Mouse (Mus musculus) adrenal gland, adult 10 weeks (tissue): ENCODE data around the gene Nnmt. TPM values are rescaled to one million over a fixed set of nuclear protein-coding genes. Genes with fewer than 3 reads are reported as not detected.

ENCODE experiments used
- polyA plus RNA-seq: library from polyadenylated mRNA; stranded (reverse); fragments of 350-450 nt; fragmentation: Illumina TruSeq; extraction: RNeasy Lipid Tissue Mini Kit (QIAGEN cat#74804); gene quantifications from one replicate; pipeline ENCODE4 v1.2.3, GENCODE M21; 2014; ENCODE audit warnings: low read depth, low replicate concordance

Nnmt gene
- 17.3 TPM for polyA plus RNA-seq

GRCm38 (mm10) chr9:48604939-48605598 is at the start of gene Nnmt:
Gene Nnmt (minus strand): TSS chr9:48605153.

Other genes with a start within 250 kb of the Nnmt start
- gene Rexo2, start 124.5 kb downstream of the Nnmt start, polyA plus RNA-seq, result 171 TPM
- 139 TPM for gene Rbm7, start 109.9 kb downstream of the Nnmt start, polyA plus RNA-seq
- not detected for gene Gm5617, start 109.7 kb downstream of the Nnmt start, polyA plus RNA-seq
- gene Zbtb16, start 231.1 kb upstream of the Nnmt start, polyA plus RNA-seq, result 8.3 TPM